Mouse (Mus musculus): ENCODE measurements around the gene Setd1b. TPM values are rescaled to one million over a fixed set of nuclear protein-coding genes. Genes with fewer than 3 reads are reported as not detected.
A peak's percentile ranks its signal among the peaks of the same experiment; 100 is the strongest.

Gene Setd1b
- total RNA-seq, 1 experiment from 2014 or later = 25.5 TPM

DNA sequence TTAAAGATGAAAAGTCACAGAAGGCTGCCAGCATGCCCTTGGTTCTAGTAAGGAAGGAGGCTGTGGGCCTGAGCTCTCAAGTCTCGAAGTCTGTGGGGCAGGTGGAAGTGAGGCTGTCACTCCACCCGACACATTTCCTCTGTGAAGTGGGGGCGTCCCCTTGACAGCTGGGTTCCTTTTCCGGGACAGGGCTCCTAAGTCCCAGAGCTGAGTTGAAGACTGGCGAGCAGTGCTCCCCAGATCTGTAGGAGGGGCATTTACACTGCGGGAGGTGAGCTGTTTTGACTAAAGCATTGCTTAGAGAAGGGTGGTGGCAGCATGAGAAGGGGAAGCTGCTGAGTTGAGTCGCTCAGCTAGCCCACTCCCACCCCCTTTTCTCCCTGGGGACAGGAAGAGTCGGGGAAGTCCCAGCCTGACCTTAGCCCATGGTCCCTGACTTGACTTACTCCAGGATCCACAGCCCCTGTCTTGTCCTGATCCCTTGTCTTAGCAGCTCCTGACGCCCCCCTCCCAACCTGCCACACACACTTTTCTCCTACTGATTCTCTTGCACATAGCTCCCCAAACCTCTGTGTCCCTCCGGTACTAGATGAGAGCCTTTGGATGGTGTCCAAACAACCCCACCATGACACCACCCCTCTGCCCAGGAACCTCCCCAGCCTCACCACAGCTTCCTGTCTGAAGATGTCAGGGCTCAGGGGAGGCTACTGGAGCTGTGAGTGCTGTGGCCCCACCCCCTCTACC is 13.4 kb upstream of the Setd1b start:
- peak; percentile 44 for DNase-seq

DNA sequence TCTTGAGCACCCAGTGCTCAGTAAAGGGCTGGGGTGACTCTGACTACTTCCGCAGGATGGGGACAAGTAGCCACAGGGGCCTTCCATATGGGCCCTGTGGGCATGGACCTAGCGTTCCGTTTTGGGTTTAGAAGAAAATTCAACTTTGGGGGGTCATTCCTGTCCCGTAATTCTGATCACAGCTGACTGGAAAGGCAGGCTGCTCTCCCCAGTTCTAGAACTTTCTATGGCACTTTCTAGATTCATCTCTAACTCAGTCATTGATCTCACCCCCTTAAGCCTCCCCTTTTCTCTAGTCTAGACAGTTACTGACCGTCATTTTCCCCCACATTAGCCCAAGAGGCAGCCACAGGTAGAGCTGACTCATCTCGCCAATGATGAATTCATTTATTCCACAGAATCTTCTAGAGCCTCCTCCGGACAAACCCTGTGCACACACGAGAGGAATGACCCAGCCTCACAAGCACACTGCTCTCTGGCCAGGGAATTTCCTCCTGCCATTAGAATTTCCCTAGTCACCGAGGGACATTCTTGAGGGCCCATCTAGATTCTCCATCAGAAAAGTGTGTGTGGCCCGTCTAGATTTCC is 12.7 kb upstream of the Setd1b start:
- DNase-seq = no peak

GRCm38 (mm10) chr5:123130030-123130813 is 11.8 kb upstream of the Setd1b start:
- DNase-seq = no peak

GRCm38 (mm10) chr5:123130814-123131148 is 11.2 kb upstream of the Setd1b start:
- no peak for DNase-seq

DNA sequence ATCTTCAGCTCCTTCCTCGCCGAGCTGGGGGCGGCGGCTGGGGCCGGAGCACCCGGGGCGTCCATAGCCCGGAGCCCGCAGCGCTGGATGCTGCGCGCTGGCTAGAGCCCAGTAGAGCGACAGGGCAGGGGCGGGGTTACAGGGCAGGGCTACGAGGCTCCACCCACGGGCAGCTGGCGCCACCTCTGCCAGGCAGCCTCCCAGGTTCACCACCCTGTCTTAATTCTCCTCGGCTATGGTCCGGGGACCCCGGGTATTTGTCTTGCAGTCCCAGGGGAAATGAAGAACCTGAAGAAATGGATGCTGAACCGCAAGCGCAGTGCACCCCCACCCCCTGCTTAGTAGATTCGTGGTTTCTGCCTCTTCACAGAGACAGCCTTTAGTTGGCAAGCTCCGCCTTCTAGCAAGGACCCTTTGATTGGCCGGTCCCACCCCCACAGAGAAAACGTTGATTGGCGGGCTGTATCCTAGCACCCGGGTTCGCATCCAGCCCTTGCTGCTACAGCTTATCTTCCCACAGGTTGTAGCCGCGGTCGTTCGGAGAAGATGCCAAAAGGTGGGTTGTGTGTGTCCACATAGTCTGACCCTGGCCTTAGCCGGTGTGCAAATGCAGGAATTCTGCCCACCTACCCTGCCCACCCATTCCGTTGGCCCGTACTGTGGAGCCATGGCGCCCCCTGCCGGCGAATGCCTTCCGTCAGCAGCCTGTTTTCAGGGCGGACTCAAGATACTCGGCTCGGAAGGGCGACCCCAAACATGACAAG is 9.5 kb upstream of the Setd1b start, which contains the start of gene Rhof:
Gene Rhof, minus strand, starts transcription at position 385 of the 764 bp plus-strand sequence.
- DNase-seq = peak; percentile 92

DNA sequence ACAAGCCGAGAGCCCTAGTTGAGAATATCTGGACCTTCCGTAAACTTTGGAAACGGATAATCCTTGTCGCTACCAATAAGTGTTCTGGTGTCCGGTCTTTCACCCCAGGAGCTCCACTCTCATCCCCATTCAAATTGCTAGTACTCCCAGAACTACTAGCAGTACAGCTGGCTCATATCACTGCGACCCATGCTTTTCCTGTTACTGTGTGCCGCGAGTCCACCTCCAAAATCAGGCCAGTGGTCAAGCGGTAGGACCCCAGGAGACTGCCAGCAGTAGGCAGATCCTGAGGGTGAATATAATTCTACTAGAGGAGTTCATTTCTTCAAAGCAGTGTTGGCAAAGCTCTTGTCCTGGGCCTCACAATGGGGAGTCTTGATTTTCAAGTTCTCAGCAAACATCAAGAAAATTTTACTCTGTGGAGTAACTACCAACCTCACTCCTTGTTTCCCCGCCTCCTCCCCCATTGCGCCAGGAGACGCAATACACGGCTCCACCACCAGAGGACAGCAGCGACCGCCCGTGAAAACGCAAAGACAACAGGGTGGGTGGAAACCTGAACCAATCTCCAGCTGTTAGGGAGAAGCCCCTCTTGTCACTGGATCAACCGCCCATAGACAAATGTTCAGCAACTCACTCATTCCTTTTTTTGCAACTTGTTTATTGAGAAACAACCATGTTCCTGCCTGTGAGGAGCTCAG is 8.8 kb upstream of the Setd1b start:
- DNase-seq = peak; percentile 91

DNA sequence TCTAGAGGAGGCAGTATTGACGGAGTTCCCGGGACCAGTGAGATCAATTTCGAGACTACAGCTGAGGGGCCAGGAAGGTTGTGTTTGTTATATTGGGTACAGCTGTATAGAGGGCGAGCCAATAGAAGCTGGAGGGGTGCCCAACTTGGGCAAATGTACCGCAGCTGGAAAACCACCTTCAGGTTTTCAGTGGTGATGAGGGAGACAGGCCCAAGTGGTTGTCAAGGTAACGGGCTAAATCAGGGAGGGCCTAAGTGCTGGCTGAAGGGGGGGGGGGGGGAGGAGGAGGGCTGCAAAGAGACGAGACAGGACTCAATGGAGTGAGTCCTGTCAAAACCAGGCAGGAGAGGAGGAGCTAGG is 8.2 kb upstream of the Setd1b start:
- no peak for DNase-seq

DNA sequence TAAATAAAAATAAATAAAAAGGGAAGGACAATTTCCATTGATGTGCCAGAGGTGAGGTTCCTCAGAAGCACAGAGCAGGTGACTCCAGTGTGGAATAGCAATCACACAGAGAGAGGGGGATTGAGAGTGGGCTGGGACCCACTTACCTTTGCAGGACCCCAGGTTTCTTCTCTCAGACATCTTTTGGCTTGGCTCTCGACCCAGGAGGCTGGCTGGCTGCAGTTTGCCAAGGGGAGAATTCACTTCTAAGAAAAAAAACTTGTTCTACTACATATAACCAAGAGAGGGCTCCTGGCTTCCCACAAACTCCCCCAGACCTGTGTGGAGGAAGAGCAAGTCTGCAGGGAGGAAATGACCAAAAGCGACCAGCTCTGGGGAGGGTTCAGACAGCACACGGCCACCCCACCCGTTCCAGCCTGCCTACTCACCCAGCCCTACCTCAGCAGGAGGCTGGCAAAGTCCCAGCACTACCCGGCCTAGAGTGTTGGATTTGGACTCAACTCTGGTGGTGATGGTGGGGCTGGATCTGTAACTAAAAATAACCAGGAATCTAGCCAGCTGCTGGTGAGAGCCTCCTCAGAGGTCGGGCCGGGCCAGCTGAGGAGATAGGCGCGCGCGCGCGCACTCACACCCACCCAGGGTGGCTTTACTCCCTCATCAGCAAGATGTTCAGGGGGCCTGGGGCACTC is 7.7 kb upstream of the Setd1b start:
- DNase-seq = peak; percentile 71

- no peak for DNase-seq
Measured at GRCm38 (mm10) chr5:123134875-123135382, 7.1 kb upstream of the Setd1b start.

DNA sequence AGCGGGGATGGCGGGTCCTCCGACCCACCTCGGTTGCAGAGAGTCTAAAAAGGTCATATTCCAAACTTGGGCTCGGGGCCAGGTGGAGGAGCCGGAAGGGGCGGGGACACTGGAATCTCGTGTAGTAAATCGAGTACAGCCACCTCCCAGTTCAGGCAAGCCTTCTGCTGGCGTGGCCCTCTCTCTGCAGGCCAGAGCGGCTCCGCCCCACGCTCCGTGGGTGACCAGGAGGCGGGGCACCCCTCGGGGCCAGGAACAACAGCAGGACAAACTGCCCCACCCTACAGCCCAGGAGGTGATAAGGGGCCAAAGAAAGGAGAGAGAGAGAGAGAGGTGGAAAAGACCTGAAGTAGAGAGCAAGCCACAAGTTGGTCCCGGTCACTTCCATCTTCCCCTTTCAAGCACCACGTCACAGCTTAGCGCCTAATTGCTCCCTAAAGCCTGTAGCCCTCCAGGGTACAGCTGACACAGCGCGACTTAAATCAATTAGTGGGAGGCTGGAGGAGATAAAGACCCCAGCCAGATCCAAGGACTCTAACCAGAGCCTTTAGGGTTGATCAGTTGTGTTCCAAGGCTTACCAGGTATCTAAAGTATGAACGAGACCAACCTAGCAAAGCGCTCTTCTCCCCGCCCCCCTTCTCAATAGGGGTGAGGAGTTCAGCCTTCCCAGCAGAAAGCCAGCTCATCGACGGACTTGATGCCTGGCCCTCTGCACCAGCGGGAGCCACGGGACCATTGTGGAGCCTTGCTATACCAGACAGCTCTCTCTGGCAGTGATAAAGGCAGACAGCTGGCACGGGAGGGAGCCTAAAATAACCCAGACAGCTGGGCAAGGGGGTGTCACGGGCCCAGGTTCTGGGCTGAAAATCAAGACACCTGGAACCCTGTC is 6.3 kb upstream of the Setd1b start:
- peak; percentile 96 for DNase-seq

- peak; percentile 95 for DNase-seq
Measured at GRCm38 (mm10) chr5:123136361-123137043, 5.5 kb upstream of the Setd1b start.

DNA sequence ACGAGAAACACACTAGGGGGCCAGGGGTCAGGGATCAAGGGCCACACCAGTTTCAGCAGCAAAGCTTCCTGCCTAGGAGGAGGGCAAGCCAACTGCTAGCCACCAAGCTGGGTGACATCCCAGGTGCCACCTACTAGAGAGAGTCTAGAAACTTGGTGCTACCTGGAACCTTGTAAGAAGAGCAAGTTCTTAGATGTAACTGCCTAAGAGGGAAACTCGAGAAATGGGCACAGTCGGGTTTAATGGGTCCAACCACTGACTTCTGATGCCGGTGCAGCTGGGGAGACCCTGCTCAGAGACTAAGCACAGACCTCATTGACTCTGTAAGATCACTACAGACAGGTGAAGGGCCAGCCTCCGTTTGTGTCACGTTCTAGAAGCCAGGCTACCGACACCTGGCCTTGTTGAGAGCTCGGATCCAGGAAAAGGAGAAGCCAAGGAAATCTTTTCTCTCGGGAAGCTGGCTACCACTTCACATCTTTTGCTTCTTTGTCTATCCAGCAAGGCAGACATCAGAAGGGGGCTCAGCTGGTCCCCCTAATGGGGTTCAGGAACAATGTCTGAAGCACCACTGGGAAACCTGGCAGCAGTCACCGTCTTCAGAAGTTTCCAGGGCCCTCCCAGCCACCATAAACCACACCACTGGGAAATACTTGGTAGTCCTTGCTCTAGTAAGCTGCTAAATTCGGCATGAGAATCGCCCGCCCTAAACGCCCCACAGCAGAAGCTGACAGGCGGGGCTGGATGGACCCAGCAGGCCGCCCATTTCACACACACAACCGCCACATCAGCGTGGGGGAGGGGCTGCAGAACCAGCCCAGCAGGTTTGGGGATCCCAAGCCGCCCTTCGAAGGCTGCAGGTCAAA is 4.7 kb upstream of the Setd1b start:
- DNase-seq = peak; percentile 91

GRCm38 (mm10) chr5:123137910-123138229 is 4.1 kb upstream of the Setd1b start:
- no peak for DNase-seq

GRCm38 (mm10) chr5:123138230-123138911 is 3.6 kb upstream of the Setd1b start:
- DNase-seq = peak; percentile 89

DNA sequence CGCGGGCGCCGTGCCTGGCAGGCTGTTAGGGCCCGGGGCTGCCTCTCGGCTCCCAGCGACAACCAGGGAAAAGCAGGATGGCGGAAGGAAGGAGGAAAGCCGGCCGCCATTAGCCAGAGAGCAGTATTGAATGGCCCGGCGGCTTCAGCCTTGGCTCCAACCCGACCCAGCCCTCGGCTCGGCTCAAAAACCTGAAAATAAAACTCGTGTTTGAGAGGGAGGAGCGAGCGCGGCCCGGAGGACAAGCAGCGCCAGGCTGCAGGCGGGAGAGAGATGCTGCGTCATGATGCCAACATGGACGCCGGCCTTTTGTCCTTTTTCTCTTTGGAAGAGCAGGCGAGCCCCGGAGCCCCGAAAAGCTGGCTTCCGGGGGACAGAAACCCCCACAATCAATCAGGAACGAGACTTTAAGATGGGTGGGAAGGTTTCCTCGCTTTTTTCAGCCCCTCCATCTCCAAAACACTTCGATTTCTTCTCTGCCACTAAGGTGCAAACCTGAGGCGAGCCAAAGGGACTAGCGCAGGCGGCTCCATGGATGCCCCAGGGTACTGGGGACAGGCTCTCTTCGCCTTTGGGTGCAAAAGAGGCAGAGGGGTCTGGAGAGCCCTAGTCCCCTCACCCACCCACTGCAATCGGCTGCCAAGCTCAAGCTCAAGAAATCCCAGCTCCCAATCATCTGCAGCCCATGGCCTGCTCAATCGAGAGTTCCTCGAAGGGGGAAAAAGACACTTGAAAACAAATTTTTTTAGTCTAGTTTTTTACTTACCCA is 2.9 kb upstream of the Setd1b start:
- DNase-seq = peak; percentile 93

DNA sequence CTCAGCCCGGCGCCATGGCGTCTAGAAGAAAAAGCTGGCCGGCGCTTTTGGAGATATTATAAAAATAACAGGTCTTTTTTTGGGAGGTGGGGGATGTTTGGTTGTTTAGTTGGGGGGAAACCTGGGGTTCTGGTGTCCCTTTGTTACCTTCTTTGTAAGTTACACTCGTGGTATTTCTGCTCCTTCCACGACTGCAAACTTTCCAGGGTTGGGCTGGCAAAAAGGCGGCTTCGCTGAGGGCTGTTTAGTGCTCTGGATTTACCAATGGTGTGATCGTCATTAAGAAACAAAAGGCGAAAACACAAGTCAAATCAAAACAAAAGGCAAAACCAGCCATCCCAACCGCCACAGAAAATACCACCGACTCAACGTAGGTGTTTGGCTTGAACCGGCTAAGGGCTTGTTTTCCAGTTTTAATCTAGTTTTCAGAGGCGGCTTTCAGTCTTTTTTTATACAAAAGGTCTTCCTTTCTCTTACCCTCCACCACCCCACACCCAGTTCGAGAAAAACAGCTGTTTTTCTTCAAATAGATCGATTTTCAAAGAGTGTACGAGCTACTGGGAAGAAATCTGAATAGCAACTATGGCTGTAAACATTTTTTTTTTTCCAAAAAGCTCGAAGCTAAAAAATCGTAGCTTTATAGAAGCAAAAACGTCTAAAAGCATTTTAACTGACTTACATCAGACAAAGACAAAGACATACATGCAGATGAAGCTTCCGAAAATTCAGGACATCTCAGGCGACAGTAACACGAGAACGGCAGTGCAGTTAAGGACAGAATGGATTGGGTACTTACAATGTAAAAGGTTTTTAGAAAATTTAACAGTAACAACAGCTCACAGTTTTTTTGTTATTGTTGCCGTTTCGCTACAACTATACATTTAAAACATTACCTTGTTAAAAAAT is 2.0 kb upstream of the Setd1b start:
- DNase-seq = no peak
